Comparison of ENCODE assay signal across 8 mouse cellular contexts in genomic region chr2:155819449-155820251, GRCm38 (mm10). TPM values are rescaled to one million over a fixed set of nuclear protein-coding genes. Genes with fewer than 3 reads are reported as not detected.
A peak's percentile ranks its signal among the peaks of the same experiment; 100 is the strongest.
DNase-seq lines count a peak whose midpoint lies in the region; ATAC-seq and TF ChIP-seq lines count a peak whose summit lies in the region.

No protein-coding gene starts in this region.

- intact Hi-C loops in heart, postnatal 36 days (cut with DNase I), result loop anchor here (5.0 kb wide), 1 partner anchor 127 kb away; the partner anchor contains the start of gene Trpc4ap

- no peaks in the 10 kb centered on the region for H3K27me3 ChIP-seq in heart, embryonic 16.5 days (ENCODE audit: control insufficient read depth, insufficient read depth, low read length)
- H3K27me3 ChIP-seq in forebrain, embryonic 15.5 days, result no peaks in the 10 kb centered on the region
- H3K27me3 ChIP-seq in myocyte (ENCODE audit: control insufficient read depth, insufficient read depth, insufficient read length), result no peaks in the 10 kb centered on the region

- H3K27ac ChIP-seq in heart, embryonic 16.5 days (ENCODE audit: low read length), result peak overlapping the region; percentile 83
- H3K27ac ChIP-seq in forebrain, embryonic 15.5 days (replicated peaks), result peak overlapping the region; percentile 88

- ATAC-seq in heart, embryonic 16.5 days (replicated peaks; ENCODE audit: extremely low read depth, insufficient read depth, low FRiP score), result 0 out of 2 replicates have a peak, but pooled peaks have one; percentile 1
- peak; percentile 57; the same call in 1 of the 2 replicates for ATAC-seq in forebrain, embryonic 15.5 days (replicated peaks)
- ATAC-seq in activated CD4-positive, CD25-positive, alpha-beta regulatory T cell, adult 4 months, result no peak

- H3ac ChIP-seq in myocyte (ENCODE audit: control insufficient read depth, insufficient read length), result peak overlapping the region; percentile 65

- DNase-seq in heart, postnatal 36 days, result no peak
- peak; percentile 36 for DNase-seq in adipocyte (ENCODE audit: low spot score)
- peak; percentile 70 to 90 for DNase-seq in kidney, postnatal 25 days
- no peak for DNase-seq in layer of hippocampus, adult 9-10 months (ENCODE audit: low spot score)

- peak overlapping the region; percentile 72 for H3K4me2 ChIP-seq in heart, embryonic 16.5 days (ENCODE audit: low read depth, low read length)
- H3K4me2 ChIP-seq in forebrain, embryonic 15.5 days (replicated peaks), result peak overlapping the region; percentile 83
- H3K4me2 ChIP-seq in myocyte (ENCODE audit: low read depth), result peak overlapping the region; percentile 25

- peaks cover 11% of the 10 kb centered on the region for H3K79me2 ChIP-seq in myocyte (ENCODE audit: control insufficient read depth, insufficient read depth)

- H3K9me3 ChIP-seq in heart, embryonic 16.5 days (replicated peaks; ENCODE audit: control insufficient read depth, low read length), result no peaks in the 10 kb centered on the region
- H3K9me3 ChIP-seq in forebrain, embryonic 15.5 days, result no peaks in the 10 kb centered on the region

- H3K4me3 ChIP-seq in heart, embryonic 16.5 days (ENCODE audit: low read length), result peak overlapping the region; percentile 87
- peak overlapping the region; percentile 58 for H3K4me3 ChIP-seq in forebrain, embryonic 15.5 days
- H3K4me3 ChIP-seq in myocyte, result peak overlapping the region; percentile 43

- H3K9ac ChIP-seq in heart, embryonic 16.5 days (ENCODE audit: low read length), result peak overlapping the region; percentile 94
- H3K9ac ChIP-seq in forebrain, embryonic 15.5 days (replicated peaks), result peak overlapping the region; percentile 72

- H3K36me3 ChIP-seq in heart, embryonic 16.5 days (ENCODE audit: control insufficient read depth, insufficient read depth), result peaks cover 36% of the 10 kb centered on the region
- peaks cover 45% of the 10 kb centered on the region for H3K36me3 ChIP-seq in forebrain, embryonic 15.5 days
- H3K36me3 ChIP-seq in myocyte (ENCODE audit: control insufficient read depth, insufficient read depth), result peaks cover 21% of the 10 kb centered on the region

- peaks cover 11% of the 10 kb centered on the region for H3K4me1 ChIP-seq in heart, embryonic 16.5 days (ENCODE audit: control insufficient read depth, insufficient read depth, low read length)
- peaks cover 20% of the 10 kb centered on the region for H3K4me1 ChIP-seq in forebrain, embryonic 15.5 days

- WGBS in heart, embryonic 16.5 days, result 61% methylated on average over 6 of the region's 6 CpGs
- 63% methylated on average over 6 of the region's 6 CpGs for WGBS in forebrain, embryonic 15.5 days

- TF ChIP-seq POLR2A in myocyte (IDR thresholded peaks at IDR 0.05; ENCODE audit: insufficient read length, low read depth), result no peak

TF ChIP-seq in myocyte, 11 proteins besides CTCF, POLR2A, EP300 and RAD21:
- TF ChIP-seq TCF3 (IDR thresholded peaks at IDR 0.05; ENCODE audit: insufficient read length, low read depth), result no peak
- TF ChIP-seq CEBPB (IDR thresholded peaks at IDR 0.05; ENCODE audit: insufficient read depth, poor library complexity, severe bottlenecking), result no peak
- TF ChIP-seq TCF12 (IDR thresholded peaks at IDR 0.05; ENCODE audit: insufficient read depth, poor library complexity, severe bottlenecking), result no peak
- no peak for TF ChIP-seq USF1 (IDR thresholded peaks at IDR 0.05; ENCODE audit: low read depth)
- no peak for TF ChIP-seq POLR2AphosphoS2 (IDR thresholded peaks at IDR 0.05; ENCODE audit: insufficient read length, low read depth)
- no peak for TF ChIP-seq REST (IDR thresholded peaks at IDR 0.05; ENCODE audit: insufficient read depth, insufficient read length)
- no peak for TF ChIP-seq SRF (IDR thresholded peaks at IDR 0.05; ENCODE audit: control insufficient read depth, insufficient read length, low read depth)
- TF ChIP-seq MYOG (IDR thresholded peaks at IDR 0.05; ENCODE audit: control insufficient read depth in 1 of 3, insufficient read depth in 1 of 3, insufficient read length in 2 of 3, low read depth in 2 of 3), result no peak
- TF ChIP-seq MYOD1 (IDR thresholded peaks at IDR 0.05; ENCODE audit: control insufficient read depth in 1 of 3, insufficient read length in 2 of 3, low read depth in 2 of 3), result no peak
- no peak for TF ChIP-seq MAX (IDR thresholded peaks at IDR 0.05; ENCODE audit: low read depth)
- TF ChIP-seq E2F4 (IDR thresholded peaks at IDR 0.05; ENCODE audit: insufficient read depth), result no peak

RNA-seq across cellular contexts. Expression of gene BC029722, which starts 0.4 kb away (rescaled TPM):
- 17.4 and 17.7 TPM in 2 replicates for polyA plus RNA-seq in heart, embryonic 16.5 days (2015; fragmentation: Nextera tagmentation; extraction: Ambion mirVana)
- total RNA-seq in heart, postnatal 36 days (2021), result 10 to 100 TPM; 26.2 to 27.7 TPM
- 30.5 and 32.5 TPM in 2 replicates for polyA plus RNA-seq in forebrain, embryonic 15.5 days (2015; fragmentation: Nextera tagmentation; extraction: Ambion mirVana)
- polyA plus RNA-seq in myocyte (2012; fragmentation: generic; extraction: Trizol), result 32.2 TPM
- 10 to 100 TPM; 14.5 to 18.7 TPM for polyA plus RNA-seq in activated CD4-positive, CD25-positive, alpha-beta regulatory T cell, adult 4 months (2017; shearing (Covaris generic))

RNA-seq across cellular contexts. Expression of gene Eif6, which starts 7.1 kb away (rescaled TPM):
- 125 and 140 TPM in 2 replicates for polyA plus RNA-seq in heart, embryonic 16.5 days (2015; fragmentation: Nextera tagmentation; extraction: Ambion mirVana)
- total RNA-seq in heart, postnatal 36 days (2021), result 10 to 100 TPM; 50.7 to 53.6 TPM
- polyA plus RNA-seq in forebrain, embryonic 15.5 days (2015; fragmentation: Nextera tagmentation; extraction: Ambion mirVana), result 159 and 160 TPM in 2 replicates
- 198 TPM for polyA plus RNA-seq in myocyte (2012; fragmentation: generic; extraction: Trizol)
- polyA plus RNA-seq in activated CD4-positive, CD25-positive, alpha-beta regulatory T cell, adult 4 months (2017; shearing (Covaris generic)), result 10 to 100 TPM; 73.4 to 81.2 TPM

RNA-seq across cellular contexts. Expression of gene Fam83c, which starts 15.0 kb away (rescaled TPM):
- polyA plus RNA-seq in heart, embryonic 16.5 days (2015; fragmentation: Nextera tagmentation; extraction: Ambion mirVana), result 0.05 and 0.07 TPM in 2 replicates
- total RNA-seq in heart, postnatal 36 days (2021), result not detected
- polyA plus RNA-seq in forebrain, embryonic 15.5 days (2015; fragmentation: Nextera tagmentation; extraction: Ambion mirVana), result 0.57 and 0.61 TPM in 2 replicates
- polyA plus RNA-seq in myocyte (2012; fragmentation: generic; extraction: Trizol), result not detected
- polyA plus RNA-seq in activated CD4-positive, CD25-positive, alpha-beta regulatory T cell, adult 4 months (2017; shearing (Covaris generic)), result not detected

RNA-seq across cellular contexts. Expression of gene Mmp24, which starts 44.5 kb away (rescaled TPM):
- 0.04 TPM in 1 of 2 replicates, not detected in the other for polyA plus RNA-seq in heart, embryonic 16.5 days (2015; fragmentation: Nextera tagmentation; extraction: Ambion mirVana)
- total RNA-seq in heart, postnatal 36 days (2021), result not detected
- 13.1 TPM in 2 replicates for polyA plus RNA-seq in forebrain, embryonic 15.5 days (2015; fragmentation: Nextera tagmentation; extraction: Ambion mirVana)
- polyA plus RNA-seq in myocyte (2012; fragmentation: generic; extraction: Trizol), result 0.02 TPM
- polyA plus RNA-seq in activated CD4-positive, CD25-positive, alpha-beta regulatory T cell, adult 4 months (2017; shearing (Covaris generic)), result under 1 TPM in 1 of 2 experiments, not detected in 1; 0.11 TPM

Comparison
In these comparisons a context has a peak if more than half of its experiments do, and no peak if none do; other contexts are left out.
1. H3K4me2 ChIP-seq: peak in every context shown above with its lines; median percentile 83 in forebrain, embryonic 15.5 days; 72 in heart, embryonic 16.5 days; 25 in myocyte.
2. DNase-seq: peak in adipocyte (single experiment) and kidney, postnatal 25 days (2 of 2); none in heart, postnatal 36 days (0 of 2) and layer of hippocampus, adult 9-10 months (single experiment).
3. Peak in every context shown above with its lines, with median percentiles within 50 percentile points of each other: H3K4me3 ChIP-seq.